In genomic region chr9:68829903-68830302, GRCm38 (mm10) we compare ENCODE assay signal across 10 mouse cellular contexts.
DNase-seq lines count a peak whose midpoint lies in the region; ATAC-seq and TF ChIP-seq lines count a peak whose summit lies in the region.
"Had no signal": no experiment of that assay in that cellular context is flagged by ENCODE, and none has a peak within 500 bp of the region (broad histone marks: within the 10 kb centered on the region; RNA-seq: fewer than 3 reads in every experiment).

No protein-coding gene starts in this region.

- no peak overlapping the region for H3K4me3 ChIP-seq in intestine, postnatal 0 days (ENCODE audit: low read depth, low read length)
- H3K4me3 ChIP-seq in intestine, embryonic 16.5 days (ENCODE audit: low read length) = no peak overlapping the region
- H3K4me3 ChIP-seq: neural tube, embryonic 15.5 days had no signal

- no peaks in the 10 kb centered on the region for H3K27me3 ChIP-seq in intestine, postnatal 0 days (replicated peaks; ENCODE audit: control insufficient read depth, insufficient read depth, low read length)
- no peaks in the 10 kb centered on the region for H3K27me3 ChIP-seq in intestine, embryonic 16.5 days (replicated peaks; ENCODE audit: control insufficient read depth, insufficient read depth, low read length)
- H3K27me3 ChIP-seq: neural tube, embryonic 15.5 days had no signal

- no peak overlapping the region for H3K27ac ChIP-seq in intestine, postnatal 0 days (ENCODE audit: low read depth, low read length)
- no peak overlapping the region for H3K27ac ChIP-seq in intestine, embryonic 16.5 days (ENCODE audit: low read length)
- H3K27ac ChIP-seq: neural tube, embryonic 15.5 days had no signal

- no peak overlapping the region for H3K9ac ChIP-seq in intestine, postnatal 0 days (ENCODE audit: low read depth, low read length)
- no peak overlapping the region for H3K9ac ChIP-seq in intestine, embryonic 16.5 days (ENCODE audit: low read depth, low read length)
- H3K9ac ChIP-seq: neural tube, embryonic 15.5 days had no signal

- TF ChIP-seq CTCF in intestine, postnatal 0 days (IDR thresholded peaks at IDR 0.05; ENCODE audit: low read depth) = peak; percentile 51

- no peaks in the 10 kb centered on the region for H3K36me3 ChIP-seq in intestine, postnatal 0 days (ENCODE audit: control insufficient read depth, insufficient read depth)
- no peaks in the 10 kb centered on the region for H3K36me3 ChIP-seq in intestine, embryonic 16.5 days (ENCODE audit: control insufficient read depth, insufficient read depth, low read length)
- H3K36me3 ChIP-seq: neural tube, embryonic 15.5 days had no signal

- peak; percentile 28 for DNase-seq in retina, postnatal 1 day
- DNase-seq in retina, embryonic 14.5 days (ENCODE audit: low spot score) = no peak
- DNase-seq in kidney, adult 9 months = peak; percentile 29
- peak; percentile 12 for DNase-seq in right cerebral cortex, postnatal 4 days
- no peak for DNase-seq in ovary, postnatal 36 days (ENCODE audit: low spot score)
- DNase-seq: thymus, adult 18-20 months had no signal

- H3K9me3 ChIP-seq in intestine, postnatal 0 days (ENCODE audit: control insufficient read depth) = no peaks in the 10 kb centered on the region
- no peaks in the 10 kb centered on the region for H3K9me3 ChIP-seq in intestine, embryonic 16.5 days (ENCODE audit: control insufficient read depth, low read length)
- H3K9me3 ChIP-seq: neural tube, embryonic 15.5 days had no signal

- H3K4me2 ChIP-seq in intestine, postnatal 0 days (replicated peaks; ENCODE audit: low read depth) = no peak overlapping the region
- no peak overlapping the region for H3K4me2 ChIP-seq in intestine, embryonic 16.5 days (ENCODE audit: low read depth, low read length)
- H3K4me2 ChIP-seq: neural tube, embryonic 15.5 days had no signal

- 80% methylated on average over 4 of the region's 4 CpGs for WGBS in intestine, postnatal 0 days
- 81% methylated on average over 4 of the region's 4 CpGs for WGBS in intestine, embryonic 16.5 days

- no peak for ATAC-seq in intestine, postnatal 0 days
- ATAC-seq in intestine, embryonic 16.5 days = no peak
- ATAC-seq: inflammation-experienced regulatory T-cells, adult 6 months had no signal

- no peaks in the 10 kb centered on the region for H3K4me1 ChIP-seq in intestine, postnatal 0 days (replicated peaks; ENCODE audit: control insufficient read depth, insufficient read depth, low read length)
- peaks cover 6% of the 10 kb centered on the region; the same call in 1 of the 2 replicates for H3K4me1 ChIP-seq in intestine, embryonic 16.5 days (ENCODE audit: control insufficient read depth, insufficient read depth, low read length)
- H3K4me1 ChIP-seq: neural tube, embryonic 15.5 days had no signal

Comparison
In these comparisons a context has a peak if more than half of its experiments do, and no peak if none do; other contexts are left out.
1. DNase-seq: peak in retina, postnatal 1 day (single experiment), kidney, adult 9 months (single experiment) and right cerebral cortex, postnatal 4 days (single experiment); none in retina, embryonic 14.5 days (single experiment) and ovary, postnatal 36 days (single experiment).